Mouse (Mus musculus): ENCODE data around the gene Shank2.

The Shank2 gene

GRCm38 (mm10) chr7:144205161-144205560 is 203.4 kb downstream of the Shank2 start:
- in situ Hi-C loops (cut with MboI; ENCODE audit: unreplicated experiment in 2 of 2), result no loop called here

GRCm38 (mm10) chr7:144205837-144206236 is 204.1 kb downstream of the Shank2 start:
- in situ Hi-C loops (cut with MboI; ENCODE audit: unreplicated experiment in 2 of 2), result no loop called here

GRCm38 (mm10) chr7:144206254-144206653 is 204.5 kb downstream of the Shank2 start:
- in situ Hi-C loops (cut with MboI; ENCODE audit: unreplicated experiment in 2 of 2), result no loop called here

GRCm38 (mm10) chr7:144207100-144207499 is 205.4 kb downstream of the Shank2 start:
- in situ Hi-C loops (cut with MboI; ENCODE audit: unreplicated experiment in 2 of 2), result no loop called here

DNA sequence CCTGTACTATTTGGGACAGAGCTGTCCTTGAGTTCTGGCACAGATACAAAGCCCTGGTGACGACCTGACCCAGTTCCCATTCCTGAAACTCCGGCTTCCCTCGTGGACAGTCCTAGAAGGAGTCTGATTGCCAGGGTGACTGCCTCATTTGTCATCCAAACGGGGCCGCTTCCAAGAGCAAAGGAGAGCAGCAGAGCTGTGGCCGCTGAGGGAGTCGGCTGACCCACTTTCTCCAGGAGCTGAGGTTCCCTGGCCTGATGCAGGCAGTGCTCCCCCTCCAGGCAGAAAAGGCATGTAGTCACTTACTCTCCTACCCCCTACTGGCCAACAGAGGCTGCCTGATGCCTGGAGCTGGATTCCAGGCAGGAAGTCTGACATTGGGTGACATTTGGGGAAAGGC is 206.1 kb downstream of the Shank2 start:
- in situ Hi-C loops (cut with MboI; ENCODE audit: unreplicated experiment in 2 of 2), result no loop called here

DNA sequence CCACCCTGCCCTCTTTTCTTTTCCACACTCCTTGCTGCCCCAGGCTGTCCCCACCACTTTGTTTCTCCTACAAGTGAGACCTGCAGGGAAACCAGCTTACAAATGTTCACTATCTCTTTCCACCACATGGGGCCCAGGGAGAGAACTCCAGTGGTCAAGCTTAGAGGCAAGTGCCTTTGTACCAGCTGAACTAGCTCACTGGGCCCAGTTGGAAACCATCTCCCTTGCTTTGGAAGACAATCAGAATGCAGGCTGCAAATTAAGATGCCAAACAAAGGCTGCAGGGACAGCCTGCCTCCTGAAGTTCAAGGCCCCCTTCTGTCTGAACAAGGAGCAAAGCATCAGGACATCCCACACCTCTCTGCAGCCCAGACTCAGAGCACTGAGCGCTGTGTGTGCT is 206.9 kb downstream of the Shank2 start:
- in situ Hi-C loops (cut with MboI; ENCODE audit: unreplicated experiment in 2 of 2), result no loop called here

GRCm38 (mm10) chr7:144210526-144210925 is 208.8 kb downstream of the Shank2 start:
- in situ Hi-C loops (cut with MboI; ENCODE audit: unreplicated experiment in 2 of 2), result loop anchor here (10.0 kb wide), 3 partner anchors 214 to 694 kb away; partner anchors contain the start of gene Fgf15 (in 1 of the 2)

DNA sequence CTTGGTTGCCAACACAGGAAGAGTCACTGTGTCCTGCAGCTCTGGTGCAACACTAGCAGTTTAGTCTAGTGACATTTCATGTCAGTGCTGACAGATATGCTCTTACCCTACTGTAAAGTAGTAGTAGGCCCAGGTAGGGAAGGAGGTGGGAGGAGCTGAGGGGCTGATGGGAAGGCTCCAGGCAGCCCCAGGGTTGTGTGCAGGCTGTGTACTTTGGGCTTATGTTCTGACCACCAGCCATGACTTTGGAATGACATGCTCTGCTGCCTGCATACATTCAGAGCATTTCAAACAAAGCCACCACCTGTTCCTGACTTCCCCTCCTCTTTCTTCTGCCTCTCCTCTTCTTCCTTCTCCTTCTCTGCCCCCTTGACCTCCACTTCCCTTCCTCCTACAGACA is 211.0 kb downstream of the Shank2 start:
- in situ Hi-C loops (cut with MboI; ENCODE audit: unreplicated experiment in 2 of 2), result loop anchor here (10.0 kb wide), 3 partner anchors 212 to 692 kb away; partner anchors contain the start of gene Fgf15 (in 1 of the 2)

DNA sequence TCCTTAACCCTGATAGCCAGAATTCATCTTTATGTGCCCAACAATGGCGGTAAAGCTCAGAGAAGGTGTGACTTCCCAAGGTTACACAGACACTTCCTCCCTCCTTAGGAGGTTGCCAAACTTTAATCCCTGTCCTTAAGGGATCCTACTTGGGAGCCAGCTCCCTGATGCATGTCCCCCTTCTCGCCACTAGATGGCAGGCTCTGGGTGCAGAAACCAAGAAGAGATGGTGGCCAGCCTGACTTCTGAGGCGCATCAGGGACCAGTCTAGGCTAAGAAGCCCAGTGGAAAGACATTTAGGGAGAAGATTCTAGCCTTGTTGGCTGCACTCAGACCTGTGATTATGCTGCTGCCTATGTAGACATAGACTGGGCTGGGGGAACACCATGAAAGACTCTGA is 215.5 kb downstream of the Shank2 start:
- in situ Hi-C loops (cut with MboI; ENCODE audit: unreplicated experiment in 2 of 2), result loop anchor here (5.0 to 10.0 kb wide), 6 partner anchors 208 to 688 kb away; partner anchors contain the start of genes Fadd (in 1 of the 2) and Fgf15 (in 1 of the 2)

DNA sequence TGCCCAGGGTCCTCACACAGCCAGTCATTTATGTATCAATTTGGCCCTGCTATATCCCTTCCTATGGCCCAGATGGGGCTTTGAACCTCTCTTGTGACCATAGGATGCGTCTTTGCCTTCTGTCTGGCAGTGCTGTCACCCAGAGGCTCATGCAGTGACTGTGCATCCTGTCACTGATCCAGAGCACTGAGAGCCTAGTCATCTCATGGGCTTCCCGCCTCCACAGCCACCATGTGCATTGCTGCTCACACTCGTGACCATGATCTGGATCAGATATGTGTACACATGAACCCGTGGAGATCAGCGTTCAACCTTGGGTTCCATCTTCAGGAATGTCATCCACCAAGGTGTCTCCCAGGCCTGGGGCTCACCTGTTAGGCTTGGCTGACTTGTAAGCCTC is 227.0 kb downstream of the Shank2 start:
- in situ Hi-C loops (cut with MboI; ENCODE audit: unreplicated experiment in 2 of 2), result no loop called here

- in situ Hi-C loops (cut with MboI; ENCODE audit: unreplicated experiment in 2 of 2), result no loop called here
These were observed 227.7 kb downstream of the Shank2 start for GRCm38 (mm10) chr7:144229421-144229820.

DNA sequence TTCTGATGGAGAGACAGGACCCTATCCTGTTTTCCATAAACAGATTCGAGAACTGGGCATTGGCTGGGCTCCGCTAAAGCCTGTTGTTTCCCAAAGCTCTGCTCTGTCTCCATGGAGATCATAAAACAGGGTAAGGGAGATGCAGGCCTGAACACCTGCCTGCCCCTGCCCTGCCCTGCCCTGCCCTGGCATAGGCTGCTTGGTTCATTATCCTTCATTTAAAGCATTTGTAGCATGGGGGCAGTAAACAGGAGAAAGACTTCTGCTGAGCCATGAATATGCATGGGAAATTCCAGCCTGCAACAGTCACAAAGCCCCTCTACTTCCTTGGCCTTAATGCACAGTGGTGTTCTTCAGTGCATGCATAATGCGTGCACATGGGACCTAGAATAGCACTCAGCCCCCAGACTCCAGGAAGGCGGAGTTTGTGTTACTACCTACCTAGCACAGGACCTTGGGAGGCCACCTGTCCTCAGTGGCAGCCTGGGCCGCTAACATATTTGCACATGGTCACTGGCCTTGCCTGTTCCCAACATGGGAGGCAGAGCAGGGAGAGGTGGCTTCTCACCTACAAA is 230.5 kb downstream of the Shank2 start:
- in situ Hi-C loops (cut with MboI; ENCODE audit: unreplicated experiment in 2 of 2), result no loop called here

DNA sequence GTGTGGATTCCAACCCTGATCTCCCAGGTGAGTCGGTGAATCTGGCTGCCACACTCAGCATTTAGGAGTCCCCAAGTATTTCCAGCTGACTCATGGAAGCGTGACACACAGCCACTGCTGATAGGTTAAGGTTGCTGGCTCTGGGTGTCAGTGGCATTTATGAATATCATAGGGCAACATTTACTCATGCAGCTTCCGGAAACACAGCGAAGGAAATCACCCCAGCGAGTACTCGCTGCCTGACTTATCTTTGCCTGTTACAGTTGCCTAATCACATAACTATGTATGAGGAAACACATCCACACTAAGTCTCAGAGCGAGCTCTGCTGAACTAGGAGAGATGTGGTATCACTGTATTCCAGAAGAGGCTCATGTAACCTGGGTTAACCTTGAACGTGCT is 231.8 kb downstream of the Shank2 start:
- in situ Hi-C loops (cut with MboI; ENCODE audit: unreplicated experiment in 2 of 2), result no loop called here

- in situ Hi-C loops (cut with MboI; ENCODE audit: unreplicated experiment in 2 of 2), result no loop called here
These were observed 233.1 kb downstream of the Shank2 start for GRCm38 (mm10) chr7:144234783-144235182.

- in situ Hi-C loops (cut with MboI; ENCODE audit: unreplicated experiment in 2 of 2), result no loop called here
These were observed 233.8 kb downstream of the Shank2 start for GRCm38 (mm10) chr7:144235523-144235922.

- in situ Hi-C loops (cut with MboI; ENCODE audit: unreplicated experiment in 2 of 2), result no loop called here
These were observed 235.1 kb downstream of the Shank2 start for GRCm38 (mm10) chr7:144236802-144237201.

DNA sequence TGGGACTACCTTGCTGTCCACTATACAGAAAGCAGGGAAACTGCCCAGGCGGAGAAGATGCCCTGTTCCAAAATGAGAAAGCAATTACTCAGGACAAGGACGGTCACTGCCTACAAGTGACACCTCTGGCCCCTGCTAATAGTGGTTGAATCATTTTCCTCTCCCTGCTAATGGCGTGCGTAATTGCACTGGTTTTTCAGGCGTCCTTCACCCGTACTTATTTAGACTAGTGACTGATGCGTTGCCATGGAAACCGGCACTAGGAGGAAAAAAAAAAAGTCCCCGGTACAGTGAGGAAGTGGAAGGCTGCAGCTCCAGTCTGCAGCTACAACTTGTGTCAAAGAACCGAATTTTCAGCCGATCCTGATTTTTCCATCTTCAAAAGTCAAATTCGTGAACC is 236.7 kb downstream of the Shank2 start:
- in situ Hi-C loops (cut with MboI; ENCODE audit: unreplicated experiment in 2 of 2), result no loop called here

DNA sequence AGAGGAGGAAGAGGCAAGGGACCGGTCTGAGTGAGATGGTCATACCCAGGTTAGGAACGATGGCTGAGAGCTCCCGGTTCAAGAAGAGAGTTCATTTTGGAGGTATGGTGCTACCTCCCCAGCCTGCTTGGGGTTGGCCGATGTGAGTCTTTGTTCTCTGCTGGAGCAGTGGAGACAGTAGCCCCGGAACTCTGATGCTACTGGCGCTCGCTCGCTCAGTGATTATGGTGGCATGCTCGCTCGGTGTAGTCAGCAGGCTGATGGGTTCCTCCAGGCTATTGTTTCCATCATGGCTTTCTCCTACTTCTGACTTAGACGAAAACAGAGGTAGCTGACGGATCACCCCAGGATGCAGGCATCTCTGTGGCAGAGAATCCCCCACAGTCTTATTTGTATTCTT is 237.3 kb downstream of the Shank2 start:
- in situ Hi-C loops (cut with MboI; ENCODE audit: unreplicated experiment in 2 of 2), result no loop called here

- in situ Hi-C loops (cut with MboI; ENCODE audit: unreplicated experiment in 2 of 2), result no loop called here
These were observed 238.0 kb downstream of the Shank2 start for GRCm38 (mm10) chr7:144239571-144240370.

DNA sequence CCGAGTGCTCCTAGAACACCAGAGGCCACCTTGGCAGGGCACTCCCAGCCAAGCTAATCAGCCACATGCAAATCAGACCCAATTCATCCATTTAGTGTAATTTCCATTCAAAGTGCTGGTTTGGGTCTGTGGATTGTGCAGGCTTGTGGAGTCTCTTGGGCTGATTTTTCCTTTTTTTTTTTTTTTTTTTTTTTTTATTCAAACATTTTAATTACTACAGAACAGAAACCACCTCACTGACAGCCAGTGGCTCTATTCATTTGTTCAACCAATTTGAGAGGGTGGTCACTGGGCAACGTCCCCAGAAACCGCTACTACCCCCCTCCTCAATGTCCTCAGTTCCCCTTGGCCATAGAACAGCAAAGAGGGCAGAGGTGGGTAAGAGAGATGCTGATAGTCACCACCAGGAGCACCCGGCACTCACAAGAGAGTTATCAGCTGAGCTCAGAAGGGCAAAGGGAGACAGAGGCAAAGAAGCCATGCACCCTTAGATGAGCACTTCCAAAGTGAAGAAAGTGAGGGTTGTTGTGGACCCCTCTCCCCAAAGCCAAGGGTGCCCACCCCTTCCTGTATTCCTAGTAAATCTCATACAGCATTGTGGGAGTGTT is 239.1 kb downstream of the Shank2 start:
- in situ Hi-C loops (cut with MboI; ENCODE audit: unreplicated experiment in 2 of 2), result no loop called here

GRCm38 (mm10) chr7:144244203-144244602 is 242.5 kb downstream of the Shank2 start:
- in situ Hi-C loops (cut with MboI; ENCODE audit: unreplicated experiment in 2 of 2), result no loop called here

- in situ Hi-C loops (cut with MboI; ENCODE audit: unreplicated experiment in 2 of 2), result no loop called here
These were observed 244.5 kb downstream of the Shank2 start for GRCm38 (mm10) chr7:144246271-144246670.

Data from v-Abl transformed pro-B cells (cell line).